Mouse (Mus musculus) limb, embryonic 11.5 days (tissue): Measurements from ENCODE around the gene Mettl24. TPM values are rescaled to one million over a fixed set of nuclear protein-coding genes. Genes with fewer than 3 reads are reported as not detected.

Experiments
- ATAC-seq: fragments of 200-750 bp; cut with Nextera tagmentation; 2 replicates; pipeline ENCODE4 v1.8.0; 2017; ENCODE audit warnings: low read depth; ENCODE audit not compliant: insufficient number of reproducible peaks, low FRiP score, low TSS enrichment
- DNase-seq: peaks from one replicate; pipeline ENCODE4 v3.0.0-alpha.2; 2015; ENCODE audit warnings: low spot score
- H3K27ac ChIP-seq: fragments of 300-500 bp; sonication (generic); replicated peaks from 2 replicates; pipeline ENCODE4 v1.5.1; 2014; ENCODE audit warnings: low read depth, mild to moderate bottlenecking, low read length
- H3K27me3 ChIP-seq: fragments of 300-500 bp; sonication (generic); 2 replicates; pipeline ENCODE4 v1.6.1; 2014; ENCODE audit warnings: mild to moderate bottlenecking, low read length, mixed read lengths; ENCODE audit not compliant: control insufficient read depth, insufficient read depth
- H3K36me3 ChIP-seq: fragments of 300-500 bp; sonication (generic); 2 replicates; pipeline ENCODE4 v1.6.1; 2014; ENCODE audit warnings: mild to moderate bottlenecking, low read length, moderate library complexity, mixed read lengths; ENCODE audit not compliant: control insufficient read depth, insufficient read depth
- H3K4me1 ChIP-seq: fragments of 300-500 bp; sonication (generic); 2 replicates; pipeline ENCODE4 v1.6.1; 2014; ENCODE audit warnings: low read length, mixed read lengths; ENCODE audit not compliant: control insufficient read depth, insufficient read depth
- H3K4me2 ChIP-seq: fragments of 300-500 bp; sonication (generic); 2 replicates; pipeline ENCODE4 v1.6.1; 2014; ENCODE audit warnings: low read depth, mild to moderate bottlenecking, moderate library complexity; ENCODE audit not compliant: severe bottlenecking
- H3K4me3 ChIP-seq: fragments of 300-500 bp; sonication (generic); 2 replicates; pipeline ENCODE4 v1.5.1; 2014; ENCODE audit warnings: low read depth, low read length
- H3K9ac ChIP-seq: fragments of 300-500 bp; sonication (generic); 2 replicates; pipeline ENCODE4 v1.6.1; 2014; ENCODE audit warnings: mild to moderate bottlenecking, low read length
- H3K9me3 ChIP-seq: fragments of 300-500 bp; sonication (generic); 2 replicates; pipeline ENCODE4 v1.6.1; 2016; ENCODE audit warnings: low read length; ENCODE audit not compliant: control insufficient read depth
- WGBS: fragments of 180-500 bp; shearing (Covaris S2); extraction: QIAGEN DNeasy Blood & Tissue Kit; methylation state at CpG from one replicate; pipeline ENCODE4 v1.1.7; 2014; 5-methylcytosine and 5-hydroxymethylcytosine counted together
- polyA plus RNA-seq: library from polyadenylated mRNA; unstranded; fragments of >200 nt; fragmentation: Nextera tagmentation; extraction: Ambion mirVana; gene quantifications from 2 replicates; pipeline ENCODE4 v1.2.1, GENCODE M21; 2014

Mettl24 gene
- polyA plus RNA-seq, 1 experiment from 2014 or later = 1.2 TPM

- 69% methylated on average over 6 of the region's 6 CpGs for WGBS
- H3K4me3 ChIP-seq = no peak overlapping the region
- H3K27ac ChIP-seq = no peak overlapping the region
- no peaks in the 10 kb centered on the region for H3K9me3 ChIP-seq
- no peaks in the 10 kb centered on the region; the same call in 1 of the 2 replicates for H3K36me3 ChIP-seq
- DNase-seq (no peak), ATAC-seq (no peak)
- H3K4me2 ChIP-seq = no peak overlapping the region
- H3K9ac ChIP-seq = no peak overlapping the region
- H3K27me3 ChIP-seq = no peaks in the 10 kb centered on the region
- H3K4me1 ChIP-seq = no peaks in the 10 kb centered on the region
These were observed 142.9 kb downstream of the Mettl24 start for GRCm38 (mm10) chr10:40825952-40826351.

DNA sequence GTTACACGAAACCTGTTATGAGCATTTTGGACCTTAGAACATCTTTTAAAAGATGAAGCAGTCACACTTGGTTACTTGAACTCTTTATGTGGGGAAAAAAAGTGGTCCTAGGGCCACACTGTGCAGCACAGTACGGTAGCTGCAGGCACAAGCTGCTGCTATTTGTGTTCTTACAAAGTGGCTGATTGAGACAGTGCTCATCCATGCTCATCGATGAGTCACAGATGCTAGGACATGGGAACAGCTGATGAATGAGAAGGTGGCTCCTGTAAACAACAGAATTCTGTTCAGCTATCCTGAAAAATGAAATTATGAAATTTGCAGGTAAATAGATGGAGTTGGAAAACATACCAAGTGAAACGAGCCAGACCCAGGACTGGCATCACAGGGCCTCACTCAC is 144.6 kb downstream of the Mettl24 start:
- H3K4me1 ChIP-seq = no peaks in the 10 kb centered on the region
- H3K4me2 ChIP-seq = no peak overlapping the region
- no peaks in the 10 kb centered on the region for H3K9me3 ChIP-seq
- ATAC-seq (no peak), DNase-seq (no peak)
- H3K4me3 ChIP-seq = no peak overlapping the region
- no peaks in the 10 kb centered on the region for H3K27me3 ChIP-seq
- no peak overlapping the region for H3K9ac ChIP-seq
- H3K36me3 ChIP-seq = peaks cover 3% of the 10 kb centered on the region; the same call in 1 of the 2 replicates
- WGBS = 89% methylated on average over 4 of the region's 4 CpGs
- H3K27ac ChIP-seq = no peak overlapping the region

DNA sequence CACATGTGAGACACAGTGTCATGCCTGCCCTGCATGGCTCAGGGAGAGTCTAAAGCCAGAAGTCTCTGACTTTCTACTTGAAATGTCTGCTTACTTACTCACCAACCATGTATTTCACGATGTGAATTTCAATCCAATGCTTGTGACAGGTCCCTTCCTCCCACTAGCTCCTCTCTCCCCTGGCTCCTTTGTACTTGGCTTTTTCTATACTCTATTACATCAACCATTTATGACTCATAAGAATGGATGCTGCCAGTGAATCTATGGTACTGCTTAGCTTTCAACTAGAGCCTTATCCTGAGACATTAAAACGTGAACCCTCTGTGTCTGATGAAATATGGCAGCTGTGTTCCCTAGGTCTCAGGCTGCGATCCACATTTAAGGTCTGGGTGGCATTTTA is 147.2 kb downstream of the Mettl24 start:
- H3K36me3 ChIP-seq = peaks cover 5% of the 10 kb centered on the region; the same call in 1 of the 2 replicates

GRCm38 (mm10) chr10:40831267-40831666 is 148.2 kb downstream of the Mettl24 start:
- H3K4me1 ChIP-seq = no peaks in the 10 kb centered on the region
- peaks cover 5% of the 10 kb centered on the region; the same call in 1 of the 2 replicates for H3K36me3 ChIP-seq
- no peak for ATAC-seq
- no peak overlapping the region for H3K9ac ChIP-seq
- WGBS = 85% methylated on average over 6 of the region's 7 CpGs
- no peak overlapping the region for H3K4me2 ChIP-seq
- no peak overlapping the region for H3K27ac ChIP-seq
- no peak for DNase-seq
- no peaks in the 10 kb centered on the region for H3K27me3 ChIP-seq
- H3K4me3 ChIP-seq = no peak overlapping the region
- H3K9me3 ChIP-seq = no peaks in the 10 kb centered on the region

More for the DNA sequence above, 147.2 kb downstream of the Mettl24 start:
- Histone ChIP-seq H3K27ac (no peak overlapping the region), H3K4me2 (no peak overlapping the region), H3K4me1 (no peaks in the 10 kb centered on the region), H3K9ac (no peak overlapping the region), H3K27me3 (no peaks in the 10 kb centered on the region), H3K9me3 (no peaks in the 10 kb centered on the region), H3K4me3 (no peak overlapping the region)
- ATAC-seq (no peak), DNase-seq (no peak)
- WGBS = 88% methylated on average over 3 of the region's 3 CpGs

GRCm38 (mm10) chr10:40840086-40840485 is 157.0 kb downstream of the Mettl24 start:
- no peak for DNase-seq
- Histone ChIP-seq H3K4me1 (peaks cover 11% of the 10 kb centered on the region), H3K9ac (no peak overlapping the region), H3K4me2 (no peak overlapping the region), H3K27me3 (no peaks in the 10 kb centered on the region), H3K27ac (no peak overlapping the region), H3K36me3 (peaks cover 4% of the 10 kb centered on the region; the same call in 1 of the 2 replicates), H3K9me3 (no peaks in the 10 kb centered on the region), H3K4me3 (no peak overlapping the region)
- ATAC-seq = no peak
- WGBS = 93% methylated on average over 5 of the region's 5 CpGs

DNA sequence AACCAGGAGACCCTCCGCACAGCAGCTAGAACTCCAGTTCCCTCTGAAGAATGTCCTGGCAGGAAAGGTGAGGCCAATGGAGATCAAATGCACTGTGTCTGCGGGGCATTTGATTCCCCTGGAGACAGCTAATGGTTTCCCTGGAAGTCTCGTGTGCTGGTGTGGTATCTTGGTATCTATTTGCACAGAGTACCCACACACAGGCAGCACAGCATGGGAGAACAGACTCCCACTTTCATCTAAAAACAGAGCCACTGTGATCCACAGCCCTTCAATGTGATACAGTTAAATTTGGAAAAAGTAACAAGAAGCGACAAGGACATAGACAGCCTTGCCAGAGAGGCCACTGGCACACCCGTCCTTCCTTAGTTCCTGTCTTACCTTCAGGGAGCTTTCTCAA is 160.8 kb downstream of the Mettl24 start:
- H3K4me3 ChIP-seq = no peak overlapping the region
- 76% methylated on average over 5 of the region's 5 CpGs for WGBS
- 0 out of 2 replicates have a peak overlapping the region, but pooled peaks have one; percentile 14 for H3K27ac ChIP-seq
- ATAC-seq (no peak), DNase-seq (no peak)
- no peak overlapping the region for H3K9ac ChIP-seq
- H3K4me1 ChIP-seq = peaks cover 11% of the 10 kb centered on the region
- H3K4me2 ChIP-seq = no peak overlapping the region
- no peaks in the 10 kb centered on the region for H3K9me3 ChIP-seq
- peaks cover 9% of the 10 kb centered on the region for H3K36me3 ChIP-seq
- no peaks in the 10 kb centered on the region for H3K27me3 ChIP-seq

DNA sequence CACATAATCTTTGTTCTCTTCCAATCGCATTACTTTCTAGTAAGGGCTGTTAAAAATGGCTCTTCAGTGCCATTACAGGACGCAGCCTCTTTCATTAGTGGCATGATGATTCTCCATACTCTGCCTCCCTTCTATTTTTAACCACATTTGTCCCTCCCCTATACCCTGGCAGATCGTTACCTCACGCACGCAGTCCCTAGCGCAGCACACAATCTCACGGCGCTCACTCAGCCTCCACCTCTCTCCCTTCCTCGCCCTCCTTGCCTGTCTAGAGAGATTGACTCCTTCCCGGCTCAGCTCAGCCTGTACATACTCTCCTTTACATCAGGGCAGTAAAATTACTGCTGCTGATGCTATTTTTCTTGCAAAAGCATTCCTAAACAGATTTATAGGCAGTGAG is 161.5 kb downstream of the Mettl24 start:
- Histone ChIP-seq H3K36me3 (peaks cover 9% of the 10 kb centered on the region), H3K9me3 (no peaks in the 10 kb centered on the region), H3K27me3 (no peaks in the 10 kb centered on the region), H3K27ac (no peak overlapping the region; the same call in 1 of the 2 replicates), H3K4me2 (no peak overlapping the region), H3K4me1 (peaks cover 11% of the 10 kb centered on the region), H3K4me3 (no peak overlapping the region), H3K9ac (no peak overlapping the region)
- ATAC-seq (no peak), DNase-seq (peak; percentile 34)
- 43% methylated on average over 10 of the region's 10 CpGs for WGBS

DNA sequence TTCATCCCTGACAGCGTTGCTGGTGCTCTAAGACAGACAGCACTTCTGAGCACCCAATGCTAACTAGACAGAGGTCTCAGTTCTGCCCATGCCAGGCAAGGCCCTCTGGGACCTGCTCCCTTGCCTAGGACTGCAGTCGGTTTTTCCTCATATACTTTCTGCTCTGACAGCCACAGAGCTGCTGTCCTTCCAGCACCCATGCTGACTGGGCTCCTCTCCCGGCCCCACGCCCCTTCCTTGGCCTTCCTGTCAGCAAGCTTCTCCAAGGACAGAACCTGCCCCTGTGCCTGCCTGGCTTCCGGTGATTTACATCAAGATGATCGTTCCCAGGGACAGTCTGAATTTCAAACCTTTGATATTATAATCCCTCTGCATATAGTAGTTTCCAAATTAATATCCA is 162.5 kb downstream of the Mettl24 start:
- H3K9ac ChIP-seq = no peak overlapping the region

More for the DNA sequence above, 162.5 kb downstream of the Mettl24 start:
- Histone ChIP-seq H3K4me3 (no peak overlapping the region), H3K27me3 (no peaks in the 10 kb centered on the region), H3K36me3 (peaks cover 9% of the 10 kb centered on the region), H3K4me1 (peaks cover 11% of the 10 kb centered on the region), H3K27ac (no peak overlapping the region), H3K4me2 (no peak overlapping the region), H3K9me3 (no peaks in the 10 kb centered on the region)
- 84% methylated on average over 6 of the region's 6 CpGs for WGBS
- DNase-seq = no peak
- no peak for ATAC-seq
